Mouse (Mus musculus) bone marrow macrophage, adult 2 months (primary cell): ENCODE measurements around the gene Cers2. TPM values are rescaled to one million over a fixed set of nuclear protein-coding genes. Genes with fewer than 3 reads are reported as not detected.

ENCODE experiments used
- H3K27ac ChIP-seq: 2 replicates; pipeline ENCODE4 v1.5.1; 2012; ENCODE audit warnings: low read depth, low read length; ENCODE audit not compliant: insufficient read depth
- H3K4me1 ChIP-seq: 2 replicates; pipeline ENCODE4 v1.6.1; 2012; ENCODE audit warnings: low read length; ENCODE audit not compliant: control insufficient read depth, insufficient read depth
- H3K4me3 ChIP-seq: 2 replicates; pipeline ENCODE4 v1.5.1; 2012; ENCODE audit warnings: mild to moderate bottlenecking, low read length, moderate library complexity; ENCODE audit not compliant: insufficient read depth
- CTCF ChIP-seq: IDR thresholded peaks from 2 replicates; pipeline ENCODE4 v1.5.1; 2012; ENCODE audit warnings: low read depth, mild to moderate bottlenecking, low read length, moderate library complexity
- POLR2A ChIP-seq: IDR thresholded peaks from 2 replicates; pipeline ENCODE4 v1.6.1; 2012; ENCODE audit warnings: mild to moderate bottlenecking, low read depth, low read length, borderline replicate concordance
- polyA plus RNA-seq: library from polyadenylated mRNA; stranded (reverse); fragments of >200 nt; gene quantifications from 2 replicates; pipeline ENCODE4 v1.2.4, GENCODE M21; 2012; ENCODE audit not compliant: missing spikeins, insufficient read depth, insufficient read length

Gene Cers2
- polyA plus RNA-seq, 1 experiment = 186 TPM

- TF ChIP-seq POLR2A = no peak
- TF ChIP-seq CTCF = no peak
- peaks cover 42% of the 10 kb centered on the region for H3K4me1 ChIP-seq
- peak overlapping the region; percentile 75 for H3K4me3 ChIP-seq
- H3K27ac ChIP-seq = peak overlapping the region; percentile 39
Observed at GRCm38 (mm10) chr3:95280747-95281146, 33.8 kb upstream of the Cers2 start.

GRCm38 (mm10) chr3:95281216-95282126 lies 33.1 kb upstream of the Cers2 start, which contains the start of the genes Mindy1 and Prune1:
Gene Mindy1 (plus strand): TSS chr3:95281345.
Gene Prune1 (minus strand): TSS chr3:95282076.
- Histone ChIP-seq H3K4me1 (peaks cover 46% of the 10 kb centered on the region), H3K27ac (peak within 1 kb of the TSS; percentile 89), H3K4me3 (peak within 1 kb of the TSS; percentile 82)
- no peak for TF ChIP-seq CTCF

GRCm38 (mm10) chr3:95282381-95282864 lies 32.2 kb upstream of the Cers2 start:
- Histone ChIP-seq H3K4me1 (peaks cover 38% of the 10 kb centered on the region), H3K27ac (peak overlapping the region; percentile 89), H3K4me3 (peak overlapping the region; percentile 82)
- no peak for TF ChIP-seq CTCF
- TF ChIP-seq POLR2A = no peak

DNA sequence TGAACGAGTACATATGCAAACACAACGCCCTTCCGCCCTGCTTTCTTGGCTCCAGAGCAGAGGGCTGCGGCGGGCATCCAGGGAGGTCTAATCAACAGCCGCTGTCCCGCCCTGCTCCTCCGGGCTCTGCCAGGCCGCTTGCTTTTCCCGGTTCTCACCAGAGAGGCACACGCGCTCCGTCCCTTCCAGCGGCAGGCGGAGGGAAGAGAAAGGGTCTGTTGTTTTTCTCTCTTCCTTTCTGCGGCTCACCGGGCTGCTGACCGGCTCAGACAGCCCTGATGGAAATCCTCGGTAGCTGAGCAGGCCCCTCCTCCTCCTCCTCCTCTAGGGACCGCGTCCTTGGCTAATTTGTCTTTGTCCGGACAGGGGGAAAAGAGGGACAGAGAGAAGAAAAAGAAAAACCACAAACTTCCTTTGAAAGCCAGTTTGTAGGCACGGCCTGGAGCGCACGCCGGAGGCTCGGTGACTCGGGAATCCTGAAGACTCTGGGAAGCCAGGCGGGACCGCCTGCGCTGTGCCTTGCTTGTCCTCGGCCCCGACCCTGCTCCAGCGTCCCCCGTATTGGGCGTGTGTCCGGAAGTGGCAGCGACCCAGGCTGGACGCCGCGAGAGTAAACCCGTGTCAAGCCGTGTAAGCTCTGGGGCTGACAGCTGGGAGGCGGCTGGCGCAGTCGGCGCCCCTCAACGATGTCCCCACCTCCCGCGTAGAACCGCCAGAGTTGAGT lies 31.6 kb upstream of the Cers2 start:
- Histone ChIP-seq H3K4me3 (peak overlapping the region; percentile 82), H3K4me1 (peaks cover 42% of the 10 kb centered on the region), H3K27ac (peak overlapping the region; percentile 89)
- TF ChIP-seq CTCF = no peak
- TF ChIP-seq POLR2A = no peak

GRCm38 (mm10) chr3:95283589-95283941 lies 31.0 kb upstream of the Cers2 start:
- no peak for TF ChIP-seq POLR2A
- H3K4me1 ChIP-seq = peaks cover 41% of the 10 kb centered on the region
- peak overlapping the region; percentile 89 for H3K27ac ChIP-seq
- peak overlapping the region; percentile 82 for H3K4me3 ChIP-seq

GRCm38 (mm10) chr3:95284062-95284461 lies 30.5 kb upstream of the Cers2 start:
- Histone ChIP-seq H3K27ac (peak overlapping the region; percentile 89), H3K4me1 (peaks cover 40% of the 10 kb centered on the region), H3K4me3 (peak overlapping the region; percentile 82)
- no peak for TF ChIP-seq CTCF
- TF ChIP-seq POLR2A = no peak

GRCm38 (mm10) chr3:95284501-95285281 lies 29.9 kb upstream of the Cers2 start:
- no peak overlapping the region for H3K27ac ChIP-seq
- peak overlapping the region; percentile 82; the same call in 1 of the 2 replicates for H3K4me3 ChIP-seq
- no peak for TF ChIP-seq CTCF
- no peak for TF ChIP-seq POLR2A
- H3K4me1 ChIP-seq = peaks cover 41% of the 10 kb centered on the region

DNA sequence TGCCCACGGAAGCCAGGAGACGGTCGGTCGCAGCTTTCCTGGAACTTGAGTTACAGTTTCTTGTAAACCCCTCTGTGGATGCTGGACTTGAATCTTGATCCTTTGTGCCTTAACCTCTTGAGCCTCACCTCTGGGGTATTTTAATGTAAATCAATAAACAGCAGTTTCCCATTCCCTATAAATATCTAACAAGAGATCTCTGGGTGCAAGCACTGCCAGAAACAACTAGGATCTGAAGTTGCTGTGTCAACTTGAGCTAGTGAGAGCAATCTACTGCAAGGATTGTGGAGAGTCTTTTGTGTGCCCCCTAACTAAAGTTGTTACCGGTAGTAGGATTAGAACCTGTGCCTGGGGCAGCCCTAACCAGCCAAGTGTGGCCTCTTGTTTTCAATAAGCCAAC lies 29.2 kb upstream of the Cers2 start:
- no peak overlapping the region for H3K27ac ChIP-seq
- TF ChIP-seq CTCF (no peak), POLR2A (no peak)
- no peak overlapping the region for H3K4me3 ChIP-seq
- H3K4me1 ChIP-seq = peaks cover 38% of the 10 kb centered on the region

- Histone ChIP-seq H3K27ac (peak overlapping the region; percentile 86), H3K4me3 (peak overlapping the region; percentile 75), H3K4me1 (peaks cover 34% of the 10 kb centered on the region)
- TF ChIP-seq POLR2A (no peak), CTCF (no peak)
Observed at GRCm38 (mm10) chr3:95286011-95286410, 28.6 kb upstream of the Cers2 start.
